Mouse (Mus musculus) MEL (cell line): Measurements from ENCODE around the gene Ybx2. TPM values are rescaled to one million over a fixed set of nuclear protein-coding genes. Genes with fewer than 3 reads are reported as not detected.

Source experiments
- DNase-seq: peaks from one replicate; pipeline ENCODE4 v3.0.0; 2011; ENCODE audit warnings: low read depth, low spot score
- H3K27ac ChIP-seq: 2 replicates; pipeline ENCODE4 v1.5.1; 2012; ENCODE audit warnings: low read depth, mild to moderate bottlenecking, control low read depth, low read length, moderate library complexity; ENCODE audit not compliant: control insufficient read depth
- H3K27me3 ChIP-seq, 2 experiments: fragments of 150-350 bp in 1 of 2; sonication (generic) in 1 of 2; 2 replicates each; pipeline ENCODE4 v1.6.1; 2012; ENCODE audit warnings: low read length in 2 of 2, mild to moderate bottlenecking in 2 of 2, improper control_type of control experiment in 1 of 2, moderate library complexity in 1 of 2; ENCODE audit not compliant: insufficient read depth in 2 of 2, control insufficient read depth in 1 of 2
- H3K36me3 ChIP-seq, 2 experiments: 2 replicates each; pipeline ENCODE4 v1.6.1; 2012 to 2014; ENCODE audit warnings: low read length in 2 of 2, improper control_type of control experiment in 1 of 2, inconsistent platforms in 1 of 2, mild to moderate bottlenecking in 1 of 2; ENCODE audit not compliant: insufficient read depth in 2 of 2, control insufficient read depth in 1 of 2
- H3K4me1 ChIP-seq, 2 experiments: fragments of 150-350 bp in 1 of 2; sonication (generic) in 1 of 2; 2 replicates each; pipeline ENCODE4 v1.6.1; 2012; ENCODE audit warnings: low read length in 2 of 2, improper control_type of control experiment in 1 of 2, mild to moderate bottlenecking in 1 of 2; ENCODE audit not compliant: insufficient read depth in 2 of 2, control insufficient read depth in 1 of 2
- H3K4me3 ChIP-seq, 2 experiments: fragments of 150-350 bp in 1 of 2; sonication (generic) in 1 of 2; 2 replicates each; pipeline ENCODE4 v1.5.1; 2012; ENCODE audit warnings: low read depth in 2 of 2, low read length in 2 of 2, mild to moderate bottlenecking in 2 of 2, moderate library complexity in 2 of 2, control low read depth in 1 of 2, improper control_type of control experiment in 1 of 2; ENCODE audit not compliant: control insufficient read depth in 1 of 2, insufficient read depth in 1 of 2
- H3K79me2 ChIP-seq: 2 replicates; pipeline ENCODE4 v1.6.1; 2012; ENCODE audit warnings: mild to moderate bottlenecking, low read length, moderate library complexity; ENCODE audit not compliant: control insufficient read depth, poor library complexity, insufficient read depth
- H3K9ac ChIP-seq: 2 replicates; pipeline ENCODE4 v1.6.1; 2012; ENCODE audit warnings: low read depth, mild to moderate bottlenecking, control low read depth, low read length, moderate library complexity; ENCODE audit not compliant: control insufficient read depth, poor library complexity, severe bottlenecking
- H3K9me3 ChIP-seq: fragments of 150-350 bp; sonication (generic); replicated peaks from 2 replicates; pipeline ENCODE4 v1.6.1; 2012; ENCODE audit warnings: mild to moderate bottlenecking, low read length, improper control_type of control experiment, moderate library complexity; ENCODE audit not compliant: insufficient read depth
- BHLHE40 ChIP-seq: IDR thresholded peaks from 2 replicates; pipeline ENCODE4 v1.6.1; 2012; ENCODE audit warnings: low read depth, mild to moderate bottlenecking, inconsistent platforms, low read length, improper control_type of control experiment, borderline replicate concordance
- CTCF ChIP-seq, 3 experiments: IDR thresholded peaks in 2 of 3; conservative IDR thresholded peaks in 1 of 3; 2 replicates each; pipeline ENCODE4 v1.5.1; 2011 to 2012; ENCODE audit warnings: low read length in 3 of 3, low read depth in 2 of 3, mild to moderate bottlenecking in 2 of 3, improper control_type of control experiment in 1 of 3, inconsistent platforms in 1 of 3, mixed read lengths in 1 of 3, moderate library complexity in 1 of 3; ENCODE audit not compliant: control insufficient read depth in 1 of 3, insufficient read depth in 1 of 3, poor library complexity in 1 of 3, severe bottlenecking in 1 of 3
- EP300 ChIP-seq, 2 experiments: IDR thresholded peaks; 2 replicates each; pipeline ENCODE4 v1.6.1; 2011; ENCODE audit warnings: improper control_type of control experiment in 2 of 2, low read length in 2 of 2, low read depth in 1 of 2, mild to moderate bottlenecking in 1 of 2
- GATA1 ChIP-seq: IDR thresholded peaks from 2 replicates; pipeline ENCODE4 v1.6.1; 2011; ENCODE audit warnings: low read depth, low read length, improper control_type of control experiment
- HCFC1 ChIP-seq: IDR thresholded peaks from 2 replicates; pipeline ENCODE4 v1.6.1; 2012; ENCODE audit warnings: low read depth, mild to moderate bottlenecking, inconsistent platforms, low read length, improper control_type of control experiment, moderate library complexity
- KAT2A ChIP-seq: conservative IDR thresholded peaks from 2 replicates; pipeline ENCODE4 v1.6.1; 2012; ENCODE audit warnings: low read depth, low read length, improper control_type of control experiment, inconsistent platforms
- MAFK ChIP-seq: IDR thresholded peaks from 2 replicates; pipeline ENCODE4 v1.6.1; 2011; ENCODE audit warnings: low read depth, mild to moderate bottlenecking, low read length, improper control_type of control experiment, borderline replicate concordance
- MAX ChIP-seq: IDR thresholded peaks from 2 replicates; pipeline ENCODE4 v1.6.1; 2011; ENCODE audit warnings: low read length, improper control_type of control experiment
- MYC ChIP-seq: IDR thresholded peaks from 2 replicates; pipeline ENCODE4 v1.6.1; 2011; ENCODE audit warnings: low read depth, mild to moderate bottlenecking, low read length, improper control_type of control experiment, moderate library complexity
- POLR2AphosphoS2 ChIP-seq: IDR thresholded peaks from 2 replicates; pipeline ENCODE4 v1.6.1; 2011; ENCODE audit warnings: low read length, improper control_type of control experiment
- RAD21 ChIP-seq: IDR thresholded peaks from 2 replicates; pipeline ENCODE4 v1.6.1; 2011; ENCODE audit warnings: mild to moderate bottlenecking, low read depth, low read length, improper control_type of control experiment
- RCOR1 ChIP-seq: IDR thresholded peaks from 2 replicates; pipeline ENCODE4 v1.6.1; 2012; ENCODE audit warnings: low read depth, mild to moderate bottlenecking, inconsistent platforms, low read length, improper control_type of control experiment
- SIN3A ChIP-seq: IDR thresholded peaks from 2 replicates; pipeline ENCODE4 v1.6.1; 2012; ENCODE audit warnings: low read length, improper control_type of control experiment, inconsistent platforms
- SMC3 ChIP-seq: IDR thresholded peaks from 2 replicates; pipeline ENCODE4 v1.6.1; 2011; ENCODE audit warnings: low read depth, low read length, improper control_type of control experiment
- TAL1 ChIP-seq: IDR thresholded peaks from 2 replicates; pipeline ENCODE4 v1.6.1; 2012; ENCODE audit warnings: mild to moderate bottlenecking, inconsistent platforms, low read length, moderate library complexity, mixed read lengths
- TBP ChIP-seq: IDR thresholded peaks from 2 replicates; pipeline ENCODE4 v1.8.0; 2011; ENCODE audit warnings: low read depth, low read length, improper control_type of control experiment
- TCF12 ChIP-seq: IDR thresholded peaks from 2 replicates; pipeline ENCODE4 v1.6.1; 2014; ENCODE audit warnings: low read depth, mild to moderate bottlenecking, inconsistent platforms, low read length, improper control_type of control experiment, moderate library complexity
- UBTF ChIP-seq: IDR thresholded peaks from 2 replicates; pipeline ENCODE4 v1.6.1; 2012; ENCODE audit warnings: low read depth, mild to moderate bottlenecking, inconsistent platforms, low read length, improper control_type of control experiment, moderate library complexity, borderline replicate concordance; ENCODE audit not compliant: insufficient read depth
- ZNF384 ChIP-seq: IDR thresholded peaks from 2 replicates; pipeline ENCODE4 v1.6.1; 2012; ENCODE audit warnings: low read depth, mild to moderate bottlenecking, inconsistent platforms, low read length, improper control_type of control experiment
- polyA plus RNA-seq, 2 experiments: library from polyadenylated mRNA; stranded (reverse) in 1 of 2; unstranded in 1 of 2; fragments of >175 nt in 1 of 2; fragments of >200 nt in 1 of 2; gene quantifications; 2 replicates each; pipeline versions ENCODE4 v1.2.1 to v1.2.4; 2012; ENCODE audit warnings: low replicate concordance in 2 of 2, low read depth in 1 of 2; ENCODE audit not compliant: insufficient read length in 2 of 2, insufficient read depth in 1 of 2, missing spikeins in 1 of 2
- total RNA-seq: library from RNA; depleted of rRNA; stranded (reverse); fragments of 300-350 nt; gene quantifications from 2 replicates; pipeline ENCODE4 v1.2.3, GENCODE M21; 2012

Ybx2 gene
- total and polyA plus RNA-seq, 3 experiments, result 0.50 to 0.92 TPM; not detected in 1

DNA sequence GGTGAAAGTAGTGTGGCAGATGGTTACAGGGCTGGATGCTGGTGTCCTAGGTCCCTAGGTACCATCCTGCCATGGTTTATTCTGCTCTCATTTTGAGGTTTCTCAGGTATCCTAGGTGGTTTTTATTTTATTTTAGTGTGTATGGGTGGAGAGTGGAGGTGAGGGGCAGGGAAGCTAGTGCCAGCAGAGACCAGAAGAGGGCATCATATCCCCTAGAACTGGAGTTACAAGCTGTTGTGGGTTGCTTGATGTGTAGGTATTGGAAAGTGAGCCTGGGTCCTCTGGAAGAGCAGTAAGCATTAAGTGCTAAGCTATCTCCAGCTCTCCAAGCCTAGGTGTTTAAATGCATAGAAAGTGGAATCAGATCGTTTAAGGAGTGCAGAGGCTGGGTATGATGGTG is 16.7 kb downstream of the Ybx2 start:
- Histone ChIP-seq H3K9ac (no peak overlapping the region), H3K27me3 (no peaks in the 10 kb centered on the region), H3K4me1 (peaks cover 6 to 18% of the 10 kb centered on the region in 2 experiments), H3K4me3 (no peak overlapping the region), H3K79me2 (no peaks in the 10 kb centered on the region), H3K27ac (no peak overlapping the region), H3K36me3 (no peaks in the 10 kb centered on the region; a peak in 1 of 4 replicates), H3K9me3 (no peaks in the 10 kb centered on the region)
- TF ChIP-seq GATA1 (no peak), MAX (no peak), MYC (no peak), CTCF (IDR thresholded peaks at IDR 0.05 in 2 of 3, conservative IDR thresholded peaks at IDR 0.05 in 1 of 3; ENCODE audit: control insufficient read depth in 1 of 3, insufficient read depth in 1 of 3, low read depth in 2 of 3, low read length in 3 of 3, poor library complexity in 1 of 3, severe bottlenecking in 1 of 3) (peak; percentile 12 to 47 (median 33); a peak in 5 of 6 replicates), TBP (no peak), SMC3 (peak; percentile 41; the same call in 1 of the 2 replicates), RAD21 (peak; percentile 39), KAT2A (no peak), ZNF384 (no peak), SIN3A (no peak), TAL1 (no peak)
- DNase-seq, result no peak

DNA sequence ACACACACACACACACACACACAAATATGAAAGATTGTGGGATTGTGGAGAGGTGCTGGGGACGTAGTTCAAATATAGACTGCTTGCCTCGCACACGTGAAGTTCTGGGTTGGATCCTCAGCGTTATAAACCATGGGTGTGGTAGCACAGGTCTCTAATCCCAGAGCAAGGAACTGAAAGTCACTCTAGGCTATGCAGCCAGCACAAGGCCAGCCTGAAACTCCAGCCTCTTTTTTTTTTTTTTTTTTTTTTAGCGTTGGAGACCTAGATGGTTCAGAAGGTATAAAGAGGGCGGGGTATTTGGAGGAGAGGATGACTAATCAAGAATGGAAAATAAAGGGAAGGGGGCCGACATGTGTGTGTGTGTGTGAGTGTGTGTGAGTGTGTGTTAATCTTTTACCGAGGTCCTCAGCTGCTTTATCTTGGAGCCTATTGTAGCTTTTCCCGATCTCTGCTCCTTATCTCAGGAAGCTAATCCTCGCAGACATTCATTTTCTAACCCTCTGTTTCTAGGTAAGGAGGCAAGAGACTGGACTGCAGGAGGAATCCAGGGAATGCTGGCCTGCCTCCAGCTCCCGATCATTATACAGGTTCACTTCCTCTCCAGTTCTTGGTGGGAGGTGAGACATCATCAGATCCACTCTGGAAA is 17.8 kb downstream of the Ybx2 start:
- no peaks in the 10 kb centered on the region for H3K27me3 ChIP-seq
- H3K36me3 ChIP-seq, result no peaks in the 10 kb centered on the region
- no peaks in the 10 kb centered on the region for H3K9me3 ChIP-seq
- no peak overlapping the region for H3K4me3 ChIP-seq
- no peak overlapping the region; the same call in 1 of the 2 replicates for H3K9ac ChIP-seq
- no peak overlapping the region for H3K27ac ChIP-seq
- no peaks in the 10 kb centered on the region for H3K79me2 ChIP-seq
- DNase-seq, result peak; percentile 46
- H3K4me1 ChIP-seq, result peaks cover 6 to 12% of the 10 kb centered on the region in 2 experiments
- TF ChIP-seq MAFK (no peak), EP300 (IDR thresholded peaks at IDR 0.05; ENCODE audit: low read depth in 1 of 2, low read length in 2 of 2) (peak; percentile 28 to 40; a peak in 2 of 4 replicates), HCFC1 (no peak), RAD21 (no peak), ZNF384 (peak; percentile 90), RCOR1 (peak; percentile 11; the same call in 1 of the 2 replicates), UBTF (no peak), TBP (no peak), POLR2AphosphoS2 (no peak), GATA1 (peak; percentile 59), BHLHE40 (no peak), TCF12 (no peak), MYC (no peak), SMC3 (no peak)
- TF ChIP-seq, all 39 proteins: peak for 4
